Mouse (Mus musculus) intestine, embryonic 15.5 days (tissue): ENCODE measurements around the gene Sptan1. TPM values are rescaled to one million over a fixed set of nuclear protein-coding genes. Genes with fewer than 3 reads are reported as not detected.
A peak's percentile ranks its signal among the peaks of the same experiment; 100 is the strongest.

Experiments
- ATAC-seq: fragments of 200-750 bp; cut with Nextera tagmentation; 2 replicates; pipeline ENCODE4 v1.8.0; 2017; ENCODE audit warnings: moderate TSS enrichment, moderate library complexity
- H3K27ac ChIP-seq: fragments of 300-500 bp; sonication (generic); 2 replicates; pipeline ENCODE4 v1.5.1; 2015; ENCODE audit warnings: mild to moderate bottlenecking, inconsistent platforms
- H3K27me3 ChIP-seq: fragments of 300-500 bp; sonication (generic); replicated peaks from 2 replicates; pipeline ENCODE4 v1.6.1; 2015; ENCODE audit warnings: inconsistent platforms
- H3K36me3 ChIP-seq: fragments of 300-500 bp; sonication (generic); 2 replicates; pipeline ENCODE4 v1.6.1; 2015; ENCODE audit warnings: inconsistent platforms
- H3K4me1 ChIP-seq: fragments of 300-500 bp; sonication (generic); replicated peaks from 2 replicates; pipeline ENCODE4 v1.6.1; 2015; ENCODE audit warnings: inconsistent platforms
- H3K4me2 ChIP-seq: fragments of 300-500 bp; sonication (generic); replicated peaks from 2 replicates; pipeline ENCODE4 v1.6.1; 2015; ENCODE audit warnings: mild to moderate bottlenecking, inconsistent platforms
- H3K4me3 ChIP-seq: fragments of 300-500 bp; sonication (generic); replicated peaks from 2 replicates; pipeline ENCODE4 v1.5.1; 2015; ENCODE audit warnings: inconsistent platforms
- H3K9ac ChIP-seq: fragments of 300-500 bp; sonication (generic); 2 replicates; pipeline ENCODE4 v1.6.1; 2015; ENCODE audit warnings: inconsistent platforms
- H3K9me3 ChIP-seq: fragments of 300-500 bp; sonication (generic); 2 replicates; pipeline ENCODE4 v1.6.1; 2016; ENCODE audit warnings: inconsistent platforms
- WGBS: fragments of 180-500 bp; shearing (Covaris S2); methylation state at CpG from one replicate; pipeline ENCODE4 v1.1.7; 2015; 5-methylcytosine and 5-hydroxymethylcytosine counted together
- polyA plus RNA-seq: library from polyadenylated mRNA; unstranded; fragments of >200 nt; fragmentation: Nextera tagmentation; extraction: Ambion mirVana; gene quantifications from 2 replicates; pipeline ENCODE4 v1.2.1, GENCODE M21; 2015

Gene Sptan1
- polyA plus RNA-seq, 1 experiment from 2014 or later = 73.3 TPM

GRCm38 (mm10) chr2:30014326-30014966 lies 49.1 kb downstream of the Sptan1 start:
- Histone ChIP-seq H3K27ac (no peak overlapping the region), H3K4me2 (no peak overlapping the region), H3K9me3 (no peaks in the 10 kb centered on the region), H3K27me3 (no peaks in the 10 kb centered on the region), H3K4me1 (no peaks in the 10 kb centered on the region), H3K9ac (no peak overlapping the region), H3K4me3 (no peak overlapping the region), H3K36me3 (peaks cover 71% of the 10 kb centered on the region)
- ATAC-seq = no peak
- WGBS = 87% methylated on average over 11 of the region's 11 CpGs

- no peak overlapping the region for H3K4me2 ChIP-seq
- no peaks in the 10 kb centered on the region for H3K9me3 ChIP-seq
- no peak for ATAC-seq
- H3K36me3 ChIP-seq = peaks cover 86% of the 10 kb centered on the region
- no peak overlapping the region for H3K9ac ChIP-seq
- no peak overlapping the region for H3K27ac ChIP-seq
- H3K27me3 ChIP-seq = no peaks in the 10 kb centered on the region
- H3K4me1 ChIP-seq = no peaks in the 10 kb centered on the region
- no peak overlapping the region for H3K4me3 ChIP-seq
- WGBS = 87% methylated on average over 4 of the region's 4 CpGs
Measured at GRCm38 (mm10) chr2:30025454-30025853, 60.1 kb downstream of the Sptan1 start.

GRCm38 (mm10) chr2:30026997-30027396 lies 61.6 kb downstream of the Sptan1 start:
- Histone ChIP-seq H3K27me3 (no peaks in the 10 kb centered on the region), H3K4me3 (no peak overlapping the region), H3K36me3 (peaks cover 86% of the 10 kb centered on the region), H3K9ac (no peak overlapping the region), H3K9me3 (no peaks in the 10 kb centered on the region), H3K4me1 (no peaks in the 10 kb centered on the region), H3K4me2 (no peak overlapping the region), H3K27ac (no peak overlapping the region)
- ATAC-seq = no peak
- WGBS = 93% methylated on average over 5 of the region's 5 CpGs

GRCm38 (mm10) chr2:30032244-30032846 lies 67.0 kb downstream of the Sptan1 start:
- H3K4me2 ChIP-seq = no peak overlapping the region
- no peak overlapping the region for H3K27ac ChIP-seq
- H3K9ac ChIP-seq = no peak overlapping the region
- WGBS = 62% methylated on average over 11 of the region's 11 CpGs
- H3K36me3 ChIP-seq = peaks cover 43% of the 10 kb centered on the region
- no peaks in the 10 kb centered on the region for H3K27me3 ChIP-seq
- H3K9me3 ChIP-seq = no peaks in the 10 kb centered on the region
- ATAC-seq = peak; percentile 49; the same call in 1 of the 2 replicates
- H3K4me3 ChIP-seq = no peak overlapping the region
- H3K4me1 ChIP-seq = no peaks in the 10 kb centered on the region

GRCm38 (mm10) chr2:30032957-30033356 lies 67.6 kb downstream of the Sptan1 start:
- H3K36me3 ChIP-seq = peaks cover 37% of the 10 kb centered on the region
- no peak for ATAC-seq
- H3K4me3 ChIP-seq = no peak overlapping the region
- no peak overlapping the region for H3K9ac ChIP-seq
- H3K27ac ChIP-seq = no peak overlapping the region
- 84% methylated on average over 6 of the region's 6 CpGs for WGBS
- H3K4me1 ChIP-seq = no peaks in the 10 kb centered on the region
- H3K27me3 ChIP-seq = no peaks in the 10 kb centered on the region
- H3K9me3 ChIP-seq = no peaks in the 10 kb centered on the region
- H3K4me2 ChIP-seq = no peak overlapping the region

GRCm38 (mm10) chr2:30037762-30038161 lies 72.4 kb downstream of the Sptan1 start:
- 0 out of 2 replicates have a peak, but pooled peaks cover 3% of the 10 kb centered on the region for H3K4me1 ChIP-seq
- no peak for ATAC-seq
- 88% methylated on average over 2 of the region's 2 CpGs for WGBS

GRCm38 (mm10) chr2:30038370-30038769 lies 73.0 kb downstream of the Sptan1 start:
- 0 out of 2 replicates have a peak, but pooled peaks cover 3% of the 10 kb centered on the region for H3K4me1 ChIP-seq
- H3K9ac ChIP-seq = no peak overlapping the region
- no peaks in the 10 kb centered on the region; the same call in 1 of the 2 replicates for H3K36me3 ChIP-seq
- no peak for ATAC-seq
- no peaks in the 10 kb centered on the region for H3K9me3 ChIP-seq
- no peaks in the 10 kb centered on the region for H3K27me3 ChIP-seq
- WGBS = 92% methylated on average over 10 of the region's 10 CpGs
- H3K4me2 ChIP-seq = no peak overlapping the region
- no peak overlapping the region for H3K27ac ChIP-seq
- H3K4me3 ChIP-seq = no peak overlapping the region

More at GRCm38 (mm10) chr2:30037762-30038161, 72.4 kb downstream of the Sptan1 start:
- Histone ChIP-seq H3K4me2 (no peak overlapping the region), H3K27ac (no peak overlapping the region), H3K9me3 (no peaks in the 10 kb centered on the region), H3K36me3 (no peaks in the 10 kb centered on the region; the same call in 1 of the 2 replicates), H3K9ac (no peak overlapping the region), H3K4me3 (no peak overlapping the region), H3K27me3 (no peaks in the 10 kb centered on the region)

- no peak for ATAC-seq
- H3K27ac ChIP-seq = no peak overlapping the region
- no peaks in the 10 kb centered on the region for H3K27me3 ChIP-seq
- H3K4me1 ChIP-seq = 0 out of 2 replicates have a peak, but pooled peaks cover 3% of the 10 kb centered on the region
- H3K9me3 ChIP-seq = no peaks in the 10 kb centered on the region
- no peak overlapping the region for H3K4me3 ChIP-seq
- H3K36me3 ChIP-seq = no peaks in the 10 kb centered on the region; the same call in 1 of the 2 replicates
- no peak overlapping the region for H3K9ac ChIP-seq
- H3K4me2 ChIP-seq = no peak overlapping the region
Measured at GRCm38 (mm10) chr2:30039687-30040086, 74.3 kb downstream of the Sptan1 start.

- no peak overlapping the region for H3K4me2 ChIP-seq
- H3K27ac ChIP-seq = no peak overlapping the region
- H3K4me1 ChIP-seq = 0 out of 2 replicates have a peak, but pooled peaks cover 3% of the 10 kb centered on the region
- no peaks in the 10 kb centered on the region for H3K27me3 ChIP-seq
- ATAC-seq = peak; percentile 68
- no peaks in the 10 kb centered on the region for H3K9me3 ChIP-seq
- 12% methylated on average over 4 of the region's 4 CpGs for WGBS
- H3K36me3 ChIP-seq = no peaks in the 10 kb centered on the region; the same call in 1 of the 2 replicates
- no peak overlapping the region for H3K4me3 ChIP-seq
- H3K9ac ChIP-seq = no peak overlapping the region
Measured at GRCm38 (mm10) chr2:30042445-30042844, 77.1 kb downstream of the Sptan1 start.

- Histone ChIP-seq H3K9ac (no peak overlapping the region), H3K4me3 (no peak overlapping the region), H3K4me1 (0 out of 2 replicates have a peak, but pooled peaks cover 3% of the 10 kb centered on the region), H3K36me3 (no peaks in the 10 kb centered on the region), H3K4me2 (no peak overlapping the region), H3K9me3 (no peaks in the 10 kb centered on the region), H3K27me3 (no peaks in the 10 kb centered on the region), H3K27ac (no peak overlapping the region)
- no peak for ATAC-seq
- 88% methylated on average over 5 of the region's 5 CpGs for WGBS
Measured at GRCm38 (mm10) chr2:30044550-30044949, 79.2 kb downstream of the Sptan1 start.

- ATAC-seq = no peak
- H3K27me3 ChIP-seq = no peaks in the 10 kb centered on the region
- H3K27ac ChIP-seq = no peak overlapping the region
- no peak overlapping the region for H3K9ac ChIP-seq
- H3K4me2 ChIP-seq = no peak overlapping the region
- 93% methylated on average over 6 of the region's 6 CpGs for WGBS
- H3K9me3 ChIP-seq = no peaks in the 10 kb centered on the region
- H3K36me3 ChIP-seq = no peaks in the 10 kb centered on the region
- 0 out of 2 replicates have a peak, but pooled peaks cover 3% of the 10 kb centered on the region for H3K4me1 ChIP-seq
- H3K4me3 ChIP-seq = no peak overlapping the region
Measured at GRCm38 (mm10) chr2:30047127-30047526, 81.8 kb downstream of the Sptan1 start.

- Histone ChIP-seq H3K9me3 (no peaks in the 10 kb centered on the region), H3K27ac (peak overlapping the region; percentile 85; the same call in 1 of the 2 replicates), H3K4me3 (peak overlapping the region; percentile 65), H3K9ac (peak overlapping the region; percentile 62), H3K36me3 (no peaks in the 10 kb centered on the region), H3K4me1 (no peaks in the 10 kb centered on the region), H3K27me3 (no peaks in the 10 kb centered on the region), H3K4me2 (peak overlapping the region; percentile 64)
- ATAC-seq = no peak
- 51% methylated on average over 11 of the region's 11 CpGs for WGBS
Measured at GRCm38 (mm10) chr2:30048101-30048501, 82.7 kb downstream of the Sptan1 start.
